Mouse (Mus musculus): Measurements from ENCODE around the gene Gapvd1. TPM values are rescaled to one million over a fixed set of nuclear protein-coding genes. Genes with fewer than 3 reads are reported as not detected.
A peak's percentile ranks its signal among the peaks of the same experiment; 100 is the strongest.
"Not testable (repeated sequence)": the region's sequence is repeated elsewhere in the genome, so short reads cannot be mapped to it uniquely, and the experiment has no call there.

Gapvd1 gene
- polyA plus RNA-seq, 1 experiment from 2014 or later = 80.3 TPM

DNA sequence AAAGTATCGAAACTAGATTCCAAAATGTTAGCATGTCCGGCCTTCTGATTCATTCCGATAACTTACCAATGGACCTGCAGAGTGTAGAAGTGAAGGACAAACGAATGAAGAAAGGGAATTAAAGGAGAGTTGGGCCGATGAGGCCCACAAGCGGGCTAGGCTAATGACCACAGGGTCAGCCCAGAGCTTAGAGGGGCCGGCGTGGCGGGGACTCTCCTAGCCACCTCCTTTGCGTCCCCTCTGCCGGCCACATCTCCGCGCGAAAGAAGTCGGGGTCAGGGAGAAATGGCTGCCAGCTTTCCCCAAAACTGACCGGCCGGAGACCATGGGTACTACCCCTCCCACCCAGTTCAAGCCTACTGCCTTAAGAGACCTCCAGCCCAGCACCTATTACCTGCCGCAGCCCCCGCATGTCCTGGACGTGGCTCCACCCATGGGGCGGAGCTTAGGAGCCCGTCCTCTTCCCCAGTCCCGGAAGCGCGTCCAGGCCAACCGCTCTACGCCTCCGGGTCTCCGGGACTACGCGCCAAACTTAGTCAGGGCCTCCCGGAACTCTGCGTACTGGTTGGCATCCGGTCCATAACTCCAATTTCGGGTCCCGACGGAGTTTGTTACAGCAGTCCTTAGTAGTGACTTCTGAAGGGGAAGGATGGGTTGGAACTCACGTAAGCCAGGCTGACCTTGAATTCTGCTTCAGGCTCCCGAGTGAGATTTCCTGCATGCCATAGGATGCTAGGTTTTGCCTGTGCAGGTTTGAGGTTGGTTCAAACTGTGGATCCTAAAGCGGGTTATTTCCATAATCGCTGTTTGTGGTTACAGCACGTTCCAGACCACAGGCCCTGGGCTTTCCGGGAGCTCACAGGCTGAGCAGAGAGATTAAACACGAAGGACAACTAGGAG, 44.6 kb upstream of the Gapvd1 start, which contains the start of gene Rabepk:
Gene Rabepk (minus strand): TSS at position 556 of the 900 bp plus-strand sequence.
- peak; percentile 89 for DNase-seq (ENCODE audit: low spot score)
- Histone ChIP-seq H3K36me3 (ENCODE audit: control insufficient read depth, insufficient read depth, low read length) (peaks cover 8% of the 10 kb centered on the region; the same call in 1 of the 2 replicates), H3K27ac (ENCODE audit: low read depth, low read length) (peak within 1 kb of the TSS; percentile 85), H3K4me3 (ENCODE audit: low read depth, low read length) (peak within 1 kb of the TSS; percentile 81), H3K4me2 (peak within 1 kb of the TSS; percentile 82), H3K27me3 (replicated peaks; ENCODE audit: control insufficient read depth, insufficient read depth, low read length) (no peaks in the 10 kb centered on the region), H3K4me1 (replicated peaks; ENCODE audit: control insufficient read depth, insufficient read depth, low read length) (peaks cover 22% of the 10 kb centered on the region), H3K9me3 (ENCODE audit: control insufficient read depth, low read length) (no peaks in the 10 kb centered on the region), H3K9ac (ENCODE audit: low read depth, low read length) (peak within 1 kb of the TSS; percentile 86)
- peak; percentile 80 for ATAC-seq (replicated peaks; ENCODE audit: low FRiP score)
- 3% methylated on average over 44 of the region's 44 CpGs for WGBS

DNA sequence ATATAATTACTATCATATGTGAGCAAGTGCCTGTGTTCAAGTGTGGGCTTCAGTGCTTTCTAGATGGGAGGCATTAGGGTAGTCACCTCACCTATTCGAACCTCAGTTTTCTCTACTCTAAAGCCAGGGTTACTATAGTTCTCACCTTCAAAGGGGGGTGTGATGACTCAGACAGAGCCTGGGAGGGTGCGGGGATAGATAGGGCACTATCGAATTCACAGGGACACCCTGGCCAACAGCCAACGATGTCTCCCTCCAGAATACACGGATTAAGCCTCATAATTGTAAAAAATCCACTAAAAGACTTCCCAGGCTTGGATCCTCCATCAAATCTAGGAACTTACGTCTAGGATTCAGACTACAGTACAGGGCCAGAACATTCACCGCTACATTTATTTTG, 40.4 kb upstream of the Gapvd1 start:
- Histone ChIP-seq H3K4me1 (replicated peaks; ENCODE audit: control insufficient read depth, insufficient read depth, low read length) (peaks cover 11% of the 10 kb centered on the region), H3K9ac (ENCODE audit: low read depth, low read length) (no peak overlapping the region), H3K36me3 (ENCODE audit: control insufficient read depth, insufficient read depth, low read length) (peaks cover 19% of the 10 kb centered on the region), H3K4me3 (ENCODE audit: low read depth, low read length) (no peak overlapping the region), H3K27me3 (replicated peaks; ENCODE audit: control insufficient read depth, insufficient read depth, low read length) (no peaks in the 10 kb centered on the region), H3K4me2 (no peak overlapping the region), H3K27ac (ENCODE audit: low read depth, low read length) (no peak overlapping the region), H3K9me3 (ENCODE audit: control insufficient read depth, low read length) (peaks cover 2% of the 10 kb centered on the region; the same call in 1 of the 2 replicates)
- ATAC-seq (replicated peaks; ENCODE audit: low FRiP score) (no peak), DNase-seq (ENCODE audit: low spot score) (no peak)
- WGBS = 91% methylated on average over 7 of the region's 7 CpGs

DNA sequence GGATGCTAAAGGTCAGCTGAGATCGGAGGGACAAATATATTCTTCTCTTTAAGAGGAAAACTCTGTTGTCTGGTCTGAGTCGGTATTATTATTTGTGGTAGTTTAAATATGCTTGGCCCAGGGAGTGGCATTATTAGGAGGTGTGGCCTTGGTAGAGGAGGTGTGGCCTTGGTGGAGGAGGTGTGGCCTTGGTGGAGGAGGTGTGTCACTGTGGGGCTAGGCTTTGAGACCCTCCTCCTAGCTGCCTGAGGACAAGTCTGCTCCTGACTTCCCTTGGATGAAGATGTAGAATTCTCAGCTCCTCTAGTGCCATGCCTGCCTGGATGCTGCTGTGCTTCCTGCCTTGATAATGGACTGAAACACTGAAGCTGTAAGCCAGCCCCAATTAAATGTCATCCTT, 39.5 kb upstream of the Gapvd1 start:
- Histone ChIP-seq H3K4me3 (ENCODE audit: low read depth, low read length) (no peak overlapping the region), H3K4me1 (replicated peaks; ENCODE audit: control insufficient read depth, insufficient read depth, low read length) (peaks cover 9% of the 10 kb centered on the region), H3K27ac (ENCODE audit: low read depth, low read length) (no peak overlapping the region), H3K4me2 (no peak overlapping the region), H3K27me3 (replicated peaks; ENCODE audit: control insufficient read depth, insufficient read depth, low read length) (no peaks in the 10 kb centered on the region), H3K36me3 (ENCODE audit: control insufficient read depth, insufficient read depth, low read length) (peaks cover 24% of the 10 kb centered on the region), H3K9me3 (ENCODE audit: control insufficient read depth, low read length) (peaks cover 2% of the 10 kb centered on the region; the same call in 1 of the 2 replicates), H3K9ac (ENCODE audit: low read depth, low read length) (no peak overlapping the region)
- no peak for ATAC-seq (replicated peaks; ENCODE audit: low FRiP score)
- no peak for DNase-seq (ENCODE audit: low spot score)
- WGBS = 92% methylated on average over 2 of the region's 2 CpGs

DNA sequence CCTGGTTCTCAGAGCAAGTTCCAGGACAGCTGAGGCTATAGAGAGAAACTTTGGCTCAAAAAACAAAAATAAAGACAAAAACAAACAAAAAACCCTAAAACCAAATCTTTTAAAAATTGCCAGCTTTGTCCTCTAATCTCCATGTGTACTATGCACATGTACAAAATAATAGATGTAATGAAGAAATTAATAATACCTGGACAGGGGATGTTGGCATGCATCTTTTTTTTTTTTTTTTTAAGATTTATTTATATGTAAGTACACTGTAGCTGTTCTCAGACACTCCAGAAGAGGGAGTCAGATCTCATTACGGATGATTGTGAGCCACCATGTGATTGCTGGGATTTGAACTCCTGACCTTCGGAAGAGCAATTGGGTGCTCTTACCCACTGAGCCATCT, 37.5 kb upstream of the Gapvd1 start:
- H3K4me2 ChIP-seq; DNase-seq (ENCODE audit: low spot score); H3K4me1 ChIP-seq (replicated peaks; ENCODE audit: control insufficient read depth, insufficient read depth, low read length); H3K9me3 ChIP-seq (ENCODE audit: control insufficient read depth, low read length); H3K27ac ChIP-seq (ENCODE audit: low read depth, low read length); ATAC-seq (replicated peaks; ENCODE audit: low FRiP score); H3K27me3 ChIP-seq (replicated peaks; ENCODE audit: control insufficient read depth, insufficient read depth, low read length); H3K9ac ChIP-seq (ENCODE audit: low read depth, low read length); H3K4me3 ChIP-seq (ENCODE audit: low read depth, low read length): not testable (repeated sequence)
- H3K36me3 ChIP-seq (ENCODE audit: control insufficient read depth, insufficient read depth, low read length) = peaks cover 26% of the 10 kb centered on the region
- WGBS = 91% methylated on average over 2 of the region's 2 CpGs

DNA sequence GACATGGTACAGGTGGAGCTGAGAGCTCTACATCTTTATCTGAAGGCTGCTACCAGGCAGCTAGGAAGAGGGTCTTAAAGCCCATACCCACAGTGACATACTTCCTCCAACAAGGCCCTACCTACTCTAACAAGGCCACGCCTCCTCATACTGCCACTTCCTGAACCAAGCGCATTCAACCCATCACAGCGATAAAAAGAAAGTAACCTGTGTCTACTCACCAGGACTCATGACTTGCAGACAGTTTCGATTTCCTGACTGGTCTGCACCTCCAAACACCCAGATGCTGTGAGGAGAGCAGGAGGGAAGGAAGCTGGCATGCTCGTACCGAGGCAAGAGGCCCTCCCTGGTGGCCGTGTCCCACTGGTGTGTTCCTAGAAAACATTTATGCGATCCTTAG, 35.2 kb upstream of the Gapvd1 start:
- WGBS = 85% methylated on average over 8 of the region's 8 CpGs
- Histone ChIP-seq H3K36me3 (ENCODE audit: control insufficient read depth, insufficient read depth, low read length) (peaks cover 30% of the 10 kb centered on the region), H3K4me1 (replicated peaks; ENCODE audit: control insufficient read depth, insufficient read depth, low read length) (no peaks in the 10 kb centered on the region), H3K4me2 (no peak overlapping the region), H3K27me3 (replicated peaks; ENCODE audit: control insufficient read depth, insufficient read depth, low read length) (no peaks in the 10 kb centered on the region), H3K9me3 (ENCODE audit: control insufficient read depth, low read length) (peaks cover 2% of the 10 kb centered on the region; the same call in 1 of the 2 replicates), H3K9ac (ENCODE audit: low read depth, low read length) (0 out of 2 replicates have a peak overlapping the region, but pooled peaks have one; percentile 8), H3K27ac (ENCODE audit: low read depth, low read length) (no peak overlapping the region), H3K4me3 (ENCODE audit: low read depth, low read length) (no peak overlapping the region)
- no peak for DNase-seq (ENCODE audit: low spot score)
- ATAC-seq (replicated peaks; ENCODE audit: low FRiP score) = no peak

DNA sequence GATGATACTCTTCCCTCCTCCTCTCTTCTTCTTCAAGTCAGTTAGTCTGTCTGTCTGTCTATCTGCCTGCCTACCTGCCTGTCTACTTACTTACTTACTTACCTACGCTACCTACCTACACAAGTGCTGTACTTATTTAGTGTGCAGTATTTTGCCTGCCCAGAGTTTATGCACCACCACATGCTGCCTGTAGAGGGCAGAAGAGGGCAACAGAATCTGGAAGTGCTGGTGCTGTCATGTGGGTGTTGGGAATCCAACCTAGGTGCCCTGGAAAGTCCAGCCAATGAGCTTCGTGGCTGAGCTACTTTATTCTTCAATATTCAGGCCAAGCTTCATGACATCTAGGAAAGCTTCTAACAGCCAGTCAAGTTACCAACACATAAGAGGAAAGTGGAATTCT, 29.1 kb upstream of the Gapvd1 start:
- H3K9ac ChIP-seq (ENCODE audit: low read depth, low read length) = no peak overlapping the region
- peaks cover 33% of the 10 kb centered on the region for H3K36me3 ChIP-seq (ENCODE audit: control insufficient read depth, insufficient read depth, low read length)
- no peaks in the 10 kb centered on the region for H3K9me3 ChIP-seq (ENCODE audit: control insufficient read depth, low read length)
- no peak overlapping the region for H3K4me2 ChIP-seq
- no peak for ATAC-seq (replicated peaks; ENCODE audit: low FRiP score)
- H3K27ac ChIP-seq (ENCODE audit: low read depth, low read length) = peak overlapping the region; percentile 90
- 70% methylated on average over 2 of the region's 2 CpGs for WGBS
- H3K4me3 ChIP-seq (ENCODE audit: low read depth, low read length) = no peak overlapping the region
- H3K27me3 ChIP-seq (replicated peaks; ENCODE audit: control insufficient read depth, insufficient read depth, low read length) = no peaks in the 10 kb centered on the region
- peaks cover 8% of the 10 kb centered on the region for H3K4me1 ChIP-seq (replicated peaks; ENCODE audit: control insufficient read depth, insufficient read depth, low read length)
- no peak for DNase-seq (ENCODE audit: low spot score)

DNA sequence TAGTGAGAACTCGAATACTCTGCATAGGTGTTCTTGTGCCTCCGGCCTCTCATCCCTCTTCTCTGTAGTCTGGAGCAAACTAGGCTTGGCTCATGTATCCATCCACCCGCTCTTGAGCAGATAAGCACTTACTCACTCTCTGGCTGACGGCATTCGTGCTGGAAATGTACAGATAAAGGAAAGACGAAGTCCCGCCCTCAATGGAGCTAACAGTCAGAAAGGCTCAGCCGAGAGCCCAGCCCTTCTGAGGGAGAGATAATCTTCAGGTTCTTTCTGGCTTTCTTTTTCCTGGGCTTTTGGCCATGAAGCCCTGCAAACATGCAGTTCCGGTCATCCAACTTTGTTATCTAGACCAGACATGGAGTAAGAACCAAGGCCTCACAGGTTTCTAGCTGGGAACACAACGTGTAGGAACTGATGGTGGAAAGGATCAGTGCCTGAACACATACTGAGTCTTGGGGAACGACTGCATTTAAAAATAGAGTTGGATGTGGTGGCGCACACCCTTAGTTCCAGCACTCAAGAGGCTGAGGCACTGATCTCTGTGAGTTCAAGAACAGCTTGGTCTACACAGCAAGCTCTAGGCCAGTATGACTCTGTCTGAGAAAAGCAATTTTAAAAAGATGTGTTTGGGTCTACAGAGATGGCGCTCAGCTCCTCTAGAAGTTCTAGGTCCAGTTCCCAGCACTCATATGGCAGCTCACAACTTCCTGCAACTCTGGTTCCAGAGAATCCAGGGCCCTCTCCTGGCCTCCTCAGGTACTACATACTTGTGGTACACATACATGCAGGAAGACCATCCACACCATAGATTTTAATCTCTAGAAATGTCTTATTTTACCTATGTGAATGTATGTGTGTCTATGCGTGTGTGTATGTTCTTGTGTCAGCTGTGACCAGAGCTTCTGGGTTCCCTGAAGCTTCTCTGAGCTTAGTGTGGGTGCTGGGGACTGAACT, 28.3 kb upstream of the Gapvd1 start:
- peaks cover 8% of the 10 kb centered on the region for H3K4me1 ChIP-seq (replicated peaks; ENCODE audit: control insufficient read depth, insufficient read depth, low read length)
- H3K9me3 ChIP-seq (ENCODE audit: control insufficient read depth, low read length) = no peaks in the 10 kb centered on the region
- H3K36me3 ChIP-seq (ENCODE audit: control insufficient read depth, insufficient read depth, low read length) = peaks cover 33% of the 10 kb centered on the region
- 51% methylated on average over 14 of the region's 14 CpGs for WGBS
- H3K27me3 ChIP-seq (replicated peaks; ENCODE audit: control insufficient read depth, insufficient read depth, low read length) = no peaks in the 10 kb centered on the region
- ATAC-seq (replicated peaks; ENCODE audit: low FRiP score) (peak; percentile 96), DNase-seq (ENCODE audit: low spot score) (peak; percentile 49)
- peak overlapping the region; percentile 25; the same call in 1 of the 2 replicates for H3K9ac ChIP-seq (ENCODE audit: low read depth, low read length)
- peak overlapping the region; percentile 90 for H3K27ac ChIP-seq (ENCODE audit: low read depth, low read length)
- H3K4me2 ChIP-seq = peak overlapping the region; percentile 42
- no peak overlapping the region for H3K4me3 ChIP-seq (ENCODE audit: low read depth, low read length)

DNA sequence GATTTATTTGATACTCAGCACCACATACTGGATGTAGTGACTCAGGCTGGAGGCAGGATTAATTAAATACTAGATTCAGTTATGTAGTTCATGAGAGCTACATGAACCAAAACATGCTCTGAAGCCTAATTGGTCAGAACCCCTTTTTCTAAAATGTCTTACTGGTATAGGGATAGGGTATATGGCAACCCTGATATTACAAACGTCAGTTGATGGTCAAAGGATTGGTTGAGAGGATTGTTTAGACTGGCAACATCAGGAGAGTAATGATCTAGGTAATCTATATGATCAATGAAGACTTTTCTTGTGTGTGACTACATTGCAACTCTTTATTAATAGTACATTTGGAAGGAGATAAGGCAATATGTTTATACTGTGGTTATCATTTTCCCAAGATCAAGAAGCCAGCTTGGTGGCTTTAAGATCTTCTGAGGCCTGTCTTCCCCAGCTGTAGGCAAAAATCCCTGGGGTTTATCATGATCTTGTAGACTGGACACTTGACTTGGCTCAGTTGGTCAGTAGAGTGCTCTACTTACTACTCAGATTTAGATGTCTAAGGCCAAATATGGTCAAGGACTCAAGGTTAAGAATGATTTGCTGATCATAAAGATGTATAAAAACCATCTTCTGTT, 22.3 kb upstream of the Gapvd1 start:
- Histone ChIP-seq H3K27ac (ENCODE audit: low read depth, low read length) (no peak overlapping the region), H3K4me2 (peak overlapping the region; percentile 27), H3K4me1 (replicated peaks; ENCODE audit: control insufficient read depth, insufficient read depth, low read length) (peaks cover 36% of the 10 kb centered on the region), H3K4me3 (ENCODE audit: low read depth, low read length) (no peak overlapping the region; the same call in 1 of the 2 replicates), H3K9me3 (ENCODE audit: control insufficient read depth, low read length) (no peaks in the 10 kb centered on the region), H3K27me3 (replicated peaks; ENCODE audit: control insufficient read depth, insufficient read depth, low read length) (no peaks in the 10 kb centered on the region), H3K36me3 (ENCODE audit: control insufficient read depth, insufficient read depth, low read length) (peaks cover 53% of the 10 kb centered on the region), H3K9ac (ENCODE audit: low read depth, low read length) (no peak overlapping the region)
- ATAC-seq (replicated peaks; ENCODE audit: low FRiP score) = no peak
- 58% methylated on average over 1 of the region's 1 CpGs for WGBS
- DNase-seq (ENCODE audit: low spot score) = no peak

Measured in liver, embryonic 11.5 days (tissue).